Mouse (Mus musculus) kidney, adult 11 months (tissue): Measurements from ENCODE around the gene Fam124a.
"Not testable (repeated sequence)": the region's sequence is repeated elsewhere in the genome, so short reads cannot be mapped to it uniquely, and the experiment has no call there.

Source experiments
- DNase-seq: peaks from one replicate; pipeline ENCODE4 v3.0.0; 2022

Fam124a gene

GRCm38 (mm10) chr14:62555309-62555829, at the start of gene Fam124a:
Gene Fam124a, plus strand, starts transcription at chr14:62555737.
- DNase-seq, result peak; percentile 31

DNA sequence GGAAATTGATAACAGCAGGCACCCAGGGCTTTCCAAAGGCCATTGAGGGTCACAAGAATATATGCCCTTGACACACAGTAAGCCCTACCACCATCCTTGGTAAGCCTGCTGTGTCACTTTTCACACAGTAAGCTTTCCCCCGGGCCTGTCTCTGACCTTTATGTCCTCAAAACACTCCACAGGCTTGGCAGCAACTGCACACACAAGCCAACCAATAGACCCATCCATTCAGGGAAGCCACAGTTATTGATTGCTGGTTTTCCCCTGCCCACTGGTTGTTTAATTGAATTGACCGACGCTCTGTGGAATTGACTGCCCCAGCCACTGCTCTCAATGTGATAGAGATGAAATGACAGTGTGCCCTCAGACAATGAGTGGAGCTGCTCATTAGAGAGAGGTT, 49.3 kb upstream of the Fam124a start:
- no peak for DNase-seq

DNA sequence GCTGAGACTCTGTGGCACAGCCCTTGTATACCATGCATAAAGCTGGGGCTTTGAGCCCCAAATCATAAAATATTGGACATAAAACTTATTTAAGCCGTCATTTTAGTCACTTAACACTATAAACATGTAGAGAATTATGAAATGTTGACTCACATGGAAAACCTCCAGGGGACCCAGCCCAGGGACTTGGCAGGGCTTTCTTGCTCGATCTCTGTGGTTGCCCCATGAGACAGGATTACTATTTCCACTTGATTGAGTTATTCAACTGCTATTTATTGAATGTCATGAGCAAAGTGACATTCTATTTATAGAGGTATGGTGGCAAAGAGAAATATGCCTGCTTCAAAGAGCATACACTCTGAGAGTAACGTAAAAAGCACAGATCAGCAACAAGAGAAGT, 46.2 kb upstream of the Fam124a start:
- DNase-seq, result no peak

GRCm38 (mm10) chr14:62512845-62513244, 42.7 kb upstream of the Fam124a start:
- DNase-seq, result no peak

DNA sequence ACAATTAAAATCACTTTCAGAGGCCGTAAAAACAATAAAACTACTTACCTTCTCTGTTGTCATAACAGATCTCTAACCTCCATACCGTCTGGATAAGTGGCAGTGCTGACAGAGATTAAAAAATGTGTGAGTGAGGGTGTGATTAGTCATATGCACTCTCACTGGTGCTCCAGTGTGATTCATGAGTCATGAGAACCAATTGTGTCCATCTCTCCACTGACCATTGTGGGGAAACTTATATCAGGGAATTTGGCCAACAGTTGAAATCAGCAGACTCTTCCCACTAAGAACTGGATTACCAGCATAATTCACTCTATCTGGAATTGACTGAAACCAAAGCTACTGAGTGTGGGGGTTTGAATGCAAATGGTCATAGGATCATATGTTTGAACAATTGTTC, 24.6 kb upstream of the Fam124a start:
- no peak for DNase-seq

- no peak for DNase-seq
Measured at GRCm38 (mm10) chr14:62536127-62536526, 19.4 kb upstream of the Fam124a start.

- no peak for DNase-seq
Measured at GRCm38 (mm10) chr14:62536988-62537387, 18.5 kb upstream of the Fam124a start.

DNA sequence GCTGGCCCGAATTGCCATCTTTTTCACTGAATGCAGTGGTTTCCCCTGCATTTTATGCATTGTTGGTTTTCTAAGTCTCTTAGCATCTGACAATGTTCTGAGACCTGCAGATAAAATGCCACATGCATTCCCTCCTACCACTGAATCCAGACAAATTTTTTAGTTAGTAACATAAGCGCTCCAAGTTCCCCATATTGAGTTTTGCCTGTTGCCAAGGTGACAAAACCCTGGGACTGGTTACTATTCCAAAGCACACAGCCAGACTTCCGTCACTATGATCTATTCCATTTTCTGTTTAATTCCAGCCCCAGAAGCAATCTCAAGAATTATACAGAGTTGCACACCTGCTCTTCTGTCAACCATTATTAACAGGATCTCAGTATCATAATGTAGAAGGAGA, 15.7 kb upstream of the Fam124a start:
- DNase-seq, result no peak

DNA sequence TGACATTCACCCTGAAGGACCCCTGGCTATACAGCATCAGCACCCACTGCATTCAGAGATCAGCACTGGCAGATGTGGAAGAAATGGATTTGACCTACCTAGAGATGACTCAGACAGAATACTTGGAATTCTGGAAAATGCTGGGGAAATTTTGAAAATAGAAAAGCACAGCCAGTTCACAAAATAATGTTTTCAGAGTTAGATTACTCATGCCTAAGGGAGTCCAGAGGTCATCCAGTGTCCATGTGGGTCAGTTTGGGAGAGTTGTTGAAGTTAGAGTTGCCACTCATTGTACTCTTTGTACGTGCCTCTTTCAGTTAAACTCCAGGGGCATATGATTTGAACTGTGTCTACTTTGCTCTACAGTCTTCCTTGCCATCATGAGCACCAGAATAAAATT, 13.8 kb upstream of the Fam124a start:
- DNase-seq, result no peak

- DNase-seq, result no peak
Measured at GRCm38 (mm10) chr14:62546296-62546695, 9.2 kb upstream of the Fam124a start.

DNA sequence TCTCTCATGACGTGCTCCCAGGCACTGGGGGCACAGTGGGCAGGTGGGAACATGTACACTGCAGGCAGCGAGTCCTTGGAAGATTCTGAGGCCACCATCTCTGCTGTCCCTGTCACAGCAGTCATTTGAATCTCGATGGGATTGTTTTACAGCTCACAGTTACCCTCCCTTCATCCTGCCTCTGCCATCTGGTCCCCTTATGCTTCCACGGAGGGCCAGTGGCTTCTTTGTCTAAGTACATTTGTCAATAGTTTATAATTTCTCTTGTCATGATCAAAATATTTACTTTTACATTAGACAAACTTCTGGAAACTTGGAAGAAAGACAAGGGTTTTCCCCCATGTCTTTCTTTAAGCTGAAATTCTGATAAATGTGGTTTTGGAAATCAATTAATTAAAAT, 8.8 kb upstream of the Fam124a start:
- DNase-seq, result no peak

DNA sequence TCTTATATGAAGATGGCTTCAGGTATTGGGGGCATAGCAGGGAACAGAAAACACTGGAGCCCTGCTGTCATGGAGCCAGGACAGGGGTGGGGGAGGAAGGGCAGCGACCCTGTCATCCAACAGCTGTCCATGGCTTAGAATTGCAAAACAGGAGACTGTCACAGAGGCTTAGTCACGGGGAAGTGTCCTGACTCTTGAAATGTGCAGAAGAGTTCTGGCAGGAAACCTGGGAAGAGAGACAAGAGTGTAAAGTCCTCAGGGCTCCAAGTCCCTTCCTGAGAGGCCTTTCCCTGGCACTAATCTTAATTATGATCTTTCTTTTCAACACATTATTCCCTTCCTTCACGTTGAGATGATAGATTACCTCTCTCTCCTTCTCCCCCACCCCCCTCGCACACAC, 5.4 kb upstream of the Fam124a start:
- DNase-seq, result no peak

- no peak for DNase-seq
Measured at GRCm38 (mm10) chr14:62552771-62553170, 2.8 kb upstream of the Fam124a start.

DNA sequence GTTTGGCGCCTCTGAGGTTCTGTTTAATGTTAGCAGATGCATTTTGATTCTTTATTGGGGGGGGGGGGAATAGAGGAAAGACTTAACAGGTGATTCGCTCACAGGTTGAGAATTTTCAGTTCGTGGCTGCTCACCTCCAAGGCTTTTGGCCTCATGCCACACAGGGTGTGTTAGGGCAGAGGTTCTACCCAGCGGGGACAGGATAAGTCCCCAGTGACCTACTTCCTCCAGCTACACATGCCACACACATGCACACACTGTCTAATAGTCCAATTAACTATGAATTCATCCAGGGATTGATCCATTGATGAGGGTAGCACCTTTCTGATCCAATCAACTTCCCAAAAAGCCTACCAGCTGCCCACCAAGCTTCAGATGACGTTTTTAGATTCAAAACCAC, 1.8 kb upstream of the Fam124a start:
- no peak for DNase-seq

GRCm38 (mm10) chr14:62555840-62556810, 588 bp downstream of the Fam124a start:
- no peak for DNase-seq

GRCm38 (mm10) chr14:62557111-62557510, 1.6 kb downstream of the Fam124a start:
- DNase-seq, result no peak

DNA sequence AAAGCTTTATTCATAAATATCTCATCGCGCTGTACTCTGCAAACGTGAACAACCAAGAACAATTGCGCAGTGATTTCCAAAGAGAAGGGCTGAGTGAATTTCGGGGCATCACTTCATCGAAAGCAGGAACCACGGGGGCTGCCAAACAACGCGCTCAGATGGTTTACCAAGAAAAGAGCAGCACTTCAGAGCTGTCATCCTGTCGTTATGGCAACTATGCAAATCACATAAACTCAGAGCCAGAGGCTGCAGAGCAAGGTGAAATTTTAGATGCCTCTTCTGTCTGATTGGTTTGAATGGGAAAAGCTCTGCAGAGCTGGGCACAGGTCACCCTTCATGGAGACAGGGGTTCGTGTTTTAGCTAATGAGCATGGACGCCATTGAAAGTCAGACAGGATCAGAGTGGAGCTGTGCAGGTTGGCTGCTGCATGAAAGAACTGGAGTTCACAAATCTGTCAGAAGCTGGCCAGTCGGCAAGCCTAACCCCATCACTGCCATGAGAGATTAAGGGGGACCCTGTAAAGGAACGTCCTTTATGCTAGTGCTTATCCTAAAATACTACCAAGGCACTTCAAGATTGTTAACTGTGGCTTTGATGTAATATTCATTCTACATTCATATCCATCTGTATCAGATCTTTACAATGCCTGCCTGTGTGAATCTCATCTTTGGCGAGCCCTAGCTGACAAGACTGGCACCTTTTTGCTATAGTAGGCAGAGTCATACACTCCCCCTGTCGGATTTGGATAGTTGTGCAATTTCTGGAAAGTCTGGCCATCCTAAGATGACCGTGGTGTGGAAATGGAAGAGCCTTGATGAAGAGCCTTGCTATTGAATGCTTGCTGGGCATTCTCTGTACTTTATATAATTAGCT, 6.6 kb downstream of the Fam124a start:
- no peak for DNase-seq

DNA sequence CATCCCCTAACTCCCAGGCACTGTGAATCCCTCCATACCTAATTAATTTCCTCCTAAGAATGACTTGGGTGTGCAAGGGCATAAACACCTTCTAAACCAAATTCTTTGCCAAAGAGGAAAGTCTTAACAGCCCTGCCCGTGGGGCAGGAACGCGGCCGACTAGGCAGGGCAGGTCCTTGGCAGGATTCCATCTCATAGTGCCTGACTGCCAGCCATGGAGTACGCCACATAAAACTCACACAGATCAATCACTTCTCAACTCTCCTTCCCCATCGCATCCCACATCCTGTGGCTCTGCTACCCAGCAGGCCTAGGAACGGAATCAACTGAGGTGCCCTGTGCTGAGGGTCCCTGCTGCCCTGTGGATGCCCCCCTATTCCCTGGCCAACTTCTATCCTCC, 8.1 kb downstream of the Fam124a start:
- peak; percentile 50 for DNase-seq

- not testable (repeated sequence) for DNase-seq
Measured at GRCm38 (mm10) chr14:62566821-62567220, 11.3 kb downstream of the Fam124a start, which contains the start of gene Gm4131. Gene Gm4131, minus strand, starts transcription at chr14:62566921.

DNA sequence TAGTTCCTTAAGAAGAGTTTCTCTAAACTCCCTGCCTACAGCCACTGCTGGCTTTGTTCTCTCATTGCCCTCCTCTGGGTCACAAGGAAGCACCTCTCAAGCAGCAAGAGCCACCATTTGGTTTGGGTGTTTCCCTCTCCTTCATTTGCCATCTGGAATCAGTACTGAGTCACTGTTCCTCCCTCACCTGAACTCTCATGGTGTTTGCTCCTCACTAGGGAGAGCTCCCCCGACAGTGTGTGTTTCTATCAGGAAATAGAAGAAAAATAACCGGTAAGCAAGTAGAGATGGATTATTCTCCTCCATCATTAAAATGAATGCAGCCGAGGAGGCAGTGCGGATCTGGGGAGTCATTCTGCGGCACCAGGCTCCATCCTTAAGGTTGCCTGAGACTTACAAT, 13.9 kb downstream of the Fam124a start:
- DNase-seq, result no peak

DNA sequence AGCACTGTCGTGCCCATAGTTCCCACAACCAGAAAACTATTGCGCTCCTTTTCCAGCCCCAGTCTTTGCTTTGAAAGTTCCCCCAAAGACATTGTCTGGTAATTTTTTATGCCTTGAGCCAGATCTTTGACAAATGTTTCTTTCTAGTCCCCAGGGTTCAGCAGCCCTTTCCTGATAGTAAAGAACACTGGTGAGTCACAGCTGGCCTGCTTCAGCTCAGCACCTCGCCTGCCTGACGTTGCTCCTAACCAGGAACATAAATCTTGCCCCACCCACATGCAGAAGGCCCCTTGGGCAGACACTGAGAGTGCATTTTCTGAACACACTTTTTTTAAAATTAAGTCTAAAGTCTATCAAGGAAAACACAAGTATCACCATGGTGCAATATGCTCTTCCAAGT, 14.8 kb downstream of the Fam124a start:
- DNase-seq, result no peak

- no peak for DNase-seq
Measured at GRCm38 (mm10) chr14:62573454-62573853, 17.9 kb downstream of the Fam124a start.

- DNase-seq, result no peak
Measured at GRCm38 (mm10) chr14:62574906-62575305, 19.4 kb downstream of the Fam124a start.
